Mouse (Mus musculus) MEL (cell line): ENCODE results near the gene Crk. TPM values are rescaled to one million over a fixed set of nuclear protein-coding genes. Genes with fewer than 3 reads are reported as not detected.

Source experiments
- DNase-seq: peaks from one replicate; pipeline ENCODE4 v3.0.0; 2011; ENCODE audit warnings: low read depth, low spot score
- H3K27ac ChIP-seq: 2 replicates; pipeline ENCODE4 v1.5.1; 2012; ENCODE audit warnings: low read depth, mild to moderate bottlenecking, control low read depth, low read length, moderate library complexity; ENCODE audit not compliant: control insufficient read depth
- H3K27me3 ChIP-seq, 2 experiments: fragments of 150-350 bp in 1 of 2; sonication (generic) in 1 of 2; 2 replicates each; pipeline ENCODE4 v1.6.1; 2012; ENCODE audit warnings: low read length in 2 of 2, mild to moderate bottlenecking in 2 of 2, improper control_type of control experiment in 1 of 2, moderate library complexity in 1 of 2; ENCODE audit not compliant: insufficient read depth in 2 of 2, control insufficient read depth in 1 of 2
- H3K36me3 ChIP-seq, 2 experiments: 2 replicates each; pipeline ENCODE4 v1.6.1; 2012 to 2014; ENCODE audit warnings: low read length in 2 of 2, improper control_type of control experiment in 1 of 2, inconsistent platforms in 1 of 2, mild to moderate bottlenecking in 1 of 2; ENCODE audit not compliant: insufficient read depth in 2 of 2, control insufficient read depth in 1 of 2
- H3K4me1 ChIP-seq, 2 experiments: fragments of 150-350 bp in 1 of 2; sonication (generic) in 1 of 2; 2 replicates each; pipeline ENCODE4 v1.6.1; 2012; ENCODE audit warnings: low read length in 2 of 2, improper control_type of control experiment in 1 of 2, mild to moderate bottlenecking in 1 of 2; ENCODE audit not compliant: insufficient read depth in 2 of 2, control insufficient read depth in 1 of 2
- H3K4me3 ChIP-seq, 2 experiments: fragments of 150-350 bp in 1 of 2; sonication (generic) in 1 of 2; 2 replicates each; pipeline ENCODE4 v1.5.1; 2012; ENCODE audit warnings: low read depth in 2 of 2, low read length in 2 of 2, mild to moderate bottlenecking in 2 of 2, moderate library complexity in 2 of 2, control low read depth in 1 of 2, improper control_type of control experiment in 1 of 2; ENCODE audit not compliant: control insufficient read depth in 1 of 2, insufficient read depth in 1 of 2
- H3K79me2 ChIP-seq: 2 replicates; pipeline ENCODE4 v1.6.1; 2012; ENCODE audit warnings: mild to moderate bottlenecking, low read length, moderate library complexity; ENCODE audit not compliant: control insufficient read depth, poor library complexity, insufficient read depth
- H3K9ac ChIP-seq: 2 replicates; pipeline ENCODE4 v1.6.1; 2012; ENCODE audit warnings: low read depth, mild to moderate bottlenecking, control low read depth, low read length, moderate library complexity; ENCODE audit not compliant: control insufficient read depth, poor library complexity, severe bottlenecking
- H3K9me3 ChIP-seq: fragments of 150-350 bp; sonication (generic); replicated peaks from 2 replicates; pipeline ENCODE4 v1.6.1; 2012; ENCODE audit warnings: mild to moderate bottlenecking, low read length, improper control_type of control experiment, moderate library complexity; ENCODE audit not compliant: insufficient read depth
- CHD1 ChIP-seq: IDR thresholded peaks from 2 replicates; pipeline ENCODE4 v1.6.1; 2012; ENCODE audit warnings: low read depth, mild to moderate bottlenecking, inconsistent platforms, low read length, improper control_type of control experiment
- CTCF ChIP-seq, 3 experiments: IDR thresholded peaks in 2 of 3; conservative IDR thresholded peaks in 1 of 3; 2 replicates each; pipeline ENCODE4 v1.5.1; 2011 to 2012; ENCODE audit warnings: low read length in 3 of 3, low read depth in 2 of 3, mild to moderate bottlenecking in 2 of 3, improper control_type of control experiment in 1 of 3, inconsistent platforms in 1 of 3, mixed read lengths in 1 of 3, moderate library complexity in 1 of 3; ENCODE audit not compliant: control insufficient read depth in 1 of 3, insufficient read depth in 1 of 3, poor library complexity in 1 of 3, severe bottlenecking in 1 of 3
- EP300 ChIP-seq, 2 experiments: IDR thresholded peaks; 2 replicates each; pipeline ENCODE4 v1.6.1; 2011; ENCODE audit warnings: improper control_type of control experiment in 2 of 2, low read length in 2 of 2, low read depth in 1 of 2, mild to moderate bottlenecking in 1 of 2
- ETS1 ChIP-seq: IDR thresholded peaks from 2 replicates; pipeline ENCODE4 v1.6.1; 2012; ENCODE audit warnings: low read depth, mild to moderate bottlenecking, inconsistent platforms, low read length, improper control_type of control experiment, moderate library complexity
- GABPA ChIP-seq: IDR thresholded peaks from 2 replicates; pipeline ENCODE4 v1.6.1; 2012; ENCODE audit warnings: low read depth, mild to moderate bottlenecking, inconsistent platforms, low read length, improper control_type of control experiment, moderate library complexity
- GATA1 ChIP-seq: IDR thresholded peaks from 2 replicates; pipeline ENCODE4 v1.6.1; 2011; ENCODE audit warnings: low read depth, low read length, improper control_type of control experiment
- HCFC1 ChIP-seq: IDR thresholded peaks from 2 replicates; pipeline ENCODE4 v1.6.1; 2012; ENCODE audit warnings: low read depth, mild to moderate bottlenecking, inconsistent platforms, low read length, improper control_type of control experiment, moderate library complexity
- JUND ChIP-seq: IDR thresholded peaks from 2 replicates; pipeline ENCODE4 v1.6.1; 2011; ENCODE audit warnings: low read depth, mild to moderate bottlenecking, improper control_type of control experiment, low read length
- KAT2A ChIP-seq: conservative IDR thresholded peaks from 2 replicates; pipeline ENCODE4 v1.6.1; 2012; ENCODE audit warnings: low read depth, low read length, improper control_type of control experiment, inconsistent platforms
- MAX ChIP-seq: IDR thresholded peaks from 2 replicates; pipeline ENCODE4 v1.6.1; 2011; ENCODE audit warnings: low read length, improper control_type of control experiment
- MXI1 ChIP-seq: IDR thresholded peaks from 2 replicates; pipeline ENCODE4 v1.6.1; 2011; ENCODE audit warnings: mild to moderate bottlenecking, low read depth, low read length, improper control_type of control experiment
- MYB ChIP-seq: IDR thresholded peaks from 2 replicates; pipeline ENCODE4 v1.6.1; 2011; ENCODE audit warnings: mild to moderate bottlenecking, low read depth, low read length, improper control_type of control experiment
- MYC ChIP-seq: IDR thresholded peaks from 2 replicates; pipeline ENCODE4 v1.6.1; 2011; ENCODE audit warnings: low read depth, mild to moderate bottlenecking, low read length, improper control_type of control experiment, moderate library complexity
- POLR2AphosphoS2 ChIP-seq: IDR thresholded peaks from 2 replicates; pipeline ENCODE4 v1.6.1; 2011; ENCODE audit warnings: low read length, improper control_type of control experiment
- POLR2AphosphoS5 ChIP-seq: IDR thresholded peaks from 2 replicates; pipeline ENCODE4 v1.6.1; 2012; ENCODE audit warnings: low read depth, borderline replicate concordance, mild to moderate bottlenecking, inconsistent platforms, low read length, moderate library complexity, mixed read lengths
- RCOR1 ChIP-seq: IDR thresholded peaks from 2 replicates; pipeline ENCODE4 v1.6.1; 2012; ENCODE audit warnings: low read depth, mild to moderate bottlenecking, inconsistent platforms, low read length, improper control_type of control experiment
- SIN3A ChIP-seq: IDR thresholded peaks from 2 replicates; pipeline ENCODE4 v1.6.1; 2012; ENCODE audit warnings: low read length, improper control_type of control experiment, inconsistent platforms
- SMC3 ChIP-seq: IDR thresholded peaks from 2 replicates; pipeline ENCODE4 v1.6.1; 2011; ENCODE audit warnings: low read depth, low read length, improper control_type of control experiment
- TBP ChIP-seq: IDR thresholded peaks from 2 replicates; pipeline ENCODE4 v1.8.0; 2011; ENCODE audit warnings: low read depth, low read length, improper control_type of control experiment
- UBTF ChIP-seq: IDR thresholded peaks from 2 replicates; pipeline ENCODE4 v1.6.1; 2012; ENCODE audit warnings: low read depth, mild to moderate bottlenecking, inconsistent platforms, low read length, improper control_type of control experiment, moderate library complexity, borderline replicate concordance; ENCODE audit not compliant: insufficient read depth
- USF1 ChIP-seq: IDR thresholded peaks from 2 replicates; pipeline ENCODE4 v1.6.1; 2014; ENCODE audit warnings: low read depth, mild to moderate bottlenecking, inconsistent platforms, low read length, improper control_type of control experiment, moderate library complexity
- USF2 ChIP-seq, 2 experiments: IDR thresholded peaks; 2 replicates each; pipeline ENCODE4 v1.6.1; 2011 to 2012; ENCODE audit warnings: improper control_type of control experiment in 2 of 2, low read length in 2 of 2, borderline replicate concordance in 1 of 2, inconsistent platforms in 1 of 2, low read depth in 1 of 2, mild to moderate bottlenecking in 1 of 2; ENCODE audit not compliant: insufficient read depth in 1 of 2
- ZC3H11A ChIP-seq: IDR thresholded peaks from 2 replicates; pipeline ENCODE4 v1.6.1; 2012; ENCODE audit warnings: low read depth, mild to moderate bottlenecking, inconsistent platforms, low read length, improper control_type of control experiment
- ZKSCAN1 ChIP-seq: IDR thresholded peaks from 2 replicates; pipeline ENCODE4 v1.6.1; 2012; ENCODE audit warnings: low read depth, mild to moderate bottlenecking, inconsistent platforms, low read length, improper control_type of control experiment, moderate library complexity
- polyA plus RNA-seq, 2 experiments: library from polyadenylated mRNA; stranded (reverse) in 1 of 2; unstranded in 1 of 2; fragments of >175 nt in 1 of 2; fragments of >200 nt in 1 of 2; gene quantifications; 2 replicates each; pipeline versions ENCODE4 v1.2.1 to v1.2.4; 2012; ENCODE audit warnings: low replicate concordance in 2 of 2, low read depth in 1 of 2; ENCODE audit not compliant: insufficient read length in 2 of 2, insufficient read depth in 1 of 2, missing spikeins in 1 of 2
- total RNA-seq: library from RNA; depleted of rRNA; stranded (reverse); fragments of 300-350 nt; gene quantifications from 2 replicates; pipeline ENCODE4 v1.2.3, GENCODE M21; 2012

Crk gene
- total and polyA plus RNA-seq, 3 experiments: 33.8 to 68.0 (median 66.2) TPM

- H3K4me3 ChIP-seq: no peak overlapping the region
- H3K4me1 ChIP-seq: peaks cover 41 to 42% of the 10 kb centered on the region in 2 experiments
- H3K79me2 ChIP-seq: peaks cover 93% of the 10 kb centered on the region
These were observed 59.4 kb downstream of the Crk start for GRCm38 (mm10) chr11:75738477-75738821.

DNA sequence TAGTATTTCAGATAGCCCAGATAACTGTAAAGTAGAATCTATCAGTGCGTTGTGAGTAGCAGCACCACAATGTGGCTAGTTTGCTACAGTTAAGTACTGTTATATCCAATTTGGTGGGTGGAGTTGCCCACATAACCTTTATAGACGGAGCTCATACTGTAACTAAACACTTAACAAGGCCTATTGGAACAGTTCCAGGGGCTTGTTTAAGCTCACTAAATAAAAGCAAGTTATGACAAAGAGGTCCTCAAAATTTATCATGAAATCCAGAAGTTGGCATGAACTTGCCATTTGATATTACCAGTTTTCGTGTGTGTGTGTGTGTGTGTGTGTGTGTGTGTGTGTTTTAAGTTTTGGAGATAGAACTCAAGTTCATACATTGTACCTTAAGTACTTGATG, 61.1 kb downstream of the Crk start:
- Histone ChIP-seq H3K4me1 (peaks cover 43 to 44% of the 10 kb centered on the region in 2 experiments), H3K27me3 (no peaks in the 10 kb centered on the region)
- TF ChIP-seq MYC (0 out of 2 replicates have a peak, but pooled peaks have one; percentile 12), ETS1 (peak; percentile 45), EP300 (IDR thresholded peaks at IDR 0.05; ENCODE audit: low read depth in 1 of 2, low read length in 2 of 2) (peak in 1 of 2 experiments; percentile 16; a peak in 1 of 4 replicates), MXI1 (0 out of 2 replicates have a peak, but pooled peaks have one; percentile 39), UBTF (no peak), CTCF (IDR thresholded peaks at IDR 0.05 in 2 of 3, conservative IDR thresholded peaks at IDR 0.05 in 1 of 3; ENCODE audit: control insufficient read depth in 1 of 3, insufficient read depth in 1 of 3, low read depth in 2 of 3, low read length in 3 of 3, poor library complexity in 1 of 3, severe bottlenecking in 1 of 3) (no peak), HCFC1 (no peak), KAT2A (no peak), CHD1 (no peak), RCOR1 (no peak), SIN3A (peak; percentile 50; the same call in 1 of the 2 replicates), MYB (no peak), JUND (no peak), MAX (no peak), ZKSCAN1 (no peak), GABPA (no peak), POLR2AphosphoS5 (no peak), POLR2AphosphoS2 (no peak), USF1 (no peak), GATA1 (no peak), TBP (no peak)
- TF ChIP-seq, all 39 proteins: peak for 5
- Histone ChIP-seq H3K9ac (no peak overlapping the region), H3K27ac (no peak overlapping the region), H3K9me3 (no peaks in the 10 kb centered on the region), H3K79me2 (peaks cover 90% of the 10 kb centered on the region), H3K4me3 (no peak overlapping the region), H3K36me3 (peaks cover 34 to 86% of the 10 kb centered on the region in 2 experiments)
- DNase-seq: peak; percentile 77

More at GRCm38 (mm10) chr11:75738477-75738821, 59.4 kb downstream of the Crk start:
- no peak overlapping the region for H3K9ac ChIP-seq
- H3K9me3 ChIP-seq: no peaks in the 10 kb centered on the region
- TF ChIP-seq MYB (no peak), USF1 (no peak), RCOR1 (no peak), SMC3 (no peak), KAT2A (no peak), ZC3H11A (no peak), ZKSCAN1 (no peak), USF2 (IDR thresholded peaks at IDR 0.05; ENCODE audit: borderline replicate concordance in 1 of 2, insufficient read depth in 1 of 2, low read depth in 1 of 2, low read length in 2 of 2) (no peak)
- DNase-seq: no peak
- H3K36me3 ChIP-seq: peaks cover 34 to 85% of the 10 kb centered on the region in 2 experiments
- no peaks in the 10 kb centered on the region for H3K27me3 ChIP-seq
- H3K27ac ChIP-seq: no peak overlapping the region
